Mouse (Mus musculus) megakaryocyte-erythroid progenitor cell, adult 5 weeks (primary cell): ENCODE measurements around the gene Mcpt2. TPM values are rescaled to one million over a fixed set of nuclear protein-coding genes. Genes with fewer than 3 reads are reported as not detected.

Source experiments
- polyA plus RNA-seq: library from polyadenylated mRNA; stranded (reverse); fragments of >175 nt; gene quantifications from 2 replicates; pipeline ENCODE4 v1.2.3, GENCODE M21; 2012

Gene Mcpt2
- polyA plus RNA-seq, result not detected in 2 replicates

DNA sequence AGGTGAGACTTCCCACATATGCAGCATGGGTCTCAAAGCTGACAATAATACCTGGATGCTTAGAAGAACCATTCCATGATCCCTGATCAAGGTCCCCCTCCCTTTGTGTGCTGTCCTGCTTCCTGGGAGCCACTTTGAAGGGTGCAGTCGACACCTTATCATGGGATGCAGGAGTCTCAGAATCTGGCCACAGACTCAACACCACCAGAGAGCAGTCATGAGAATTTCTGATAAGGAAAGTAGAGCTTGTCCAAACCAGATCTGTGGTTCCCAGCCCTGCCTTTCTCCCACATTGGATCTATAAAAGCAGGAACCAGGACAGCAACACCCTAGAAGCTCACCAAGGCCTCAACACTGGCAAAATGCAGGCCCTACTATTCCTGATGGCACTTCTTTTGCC is at the start of gene Mcpt2:
Gene Mcpt2, plus strand, starts transcription at position 250 of the 400 bp plus-strand sequence.

DNA sequence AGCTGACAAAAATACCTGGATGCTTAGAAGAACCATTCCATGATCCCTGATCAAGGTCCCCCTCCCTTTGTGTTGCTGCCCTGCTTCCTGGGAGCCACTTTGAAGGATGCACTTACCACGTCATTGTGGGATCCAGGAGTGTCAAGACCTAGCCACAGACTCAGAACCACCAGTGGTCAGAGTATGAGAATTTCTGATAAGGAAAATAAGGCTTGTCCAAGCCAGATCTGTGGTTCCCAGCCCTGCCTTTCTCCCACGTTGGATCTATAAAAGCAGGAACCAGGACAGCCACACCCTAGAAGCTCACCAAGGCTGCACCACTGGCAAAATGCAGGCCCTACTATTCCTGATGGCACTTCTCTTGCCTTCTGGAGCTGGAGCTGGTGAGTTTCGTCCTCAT is 24.2 kb upstream of the Mcpt2 start, which contains the start of gene Mcpt1:
Gene Mcpt1, plus strand, starts transcription at position 301 of the 400 bp plus-strand sequence.

GRCm38 (mm10) chr14:56030395-56030794 is 11.4 kb upstream of the Mcpt2 start, which contains the start of gene Mcpt9:
Gene Mcpt9 (minus strand): TSS chr14:56030495.

DNA sequence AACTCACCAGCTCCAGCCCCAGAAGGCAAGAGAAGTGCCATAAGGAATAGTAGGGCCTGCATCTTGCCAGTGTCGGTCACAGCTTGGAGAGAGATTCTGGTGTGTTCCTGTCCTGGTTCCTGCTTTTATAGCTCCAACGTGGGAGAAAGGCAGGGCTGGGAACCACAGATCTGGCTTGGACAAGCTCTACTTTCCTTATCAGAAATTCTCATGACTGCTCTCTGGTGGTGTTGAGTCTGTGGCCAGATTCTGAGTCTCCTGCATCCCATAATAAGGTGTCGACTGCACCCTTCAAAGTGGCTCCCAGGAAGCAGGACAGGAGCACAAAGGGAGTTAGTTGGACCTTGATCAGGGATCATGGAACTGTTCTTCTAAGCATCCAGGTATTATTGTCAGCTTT is 20.4 kb downstream of the Mcpt2 start, which contains the start of gene Mcpt4:
Gene Mcpt4, minus strand, starts transcription at position 101 of the 400 bp plus-strand sequence.

GRCm38 (mm10) chr14:56085167-56085566 is 43.3 kb downstream of the Mcpt2 start, which contains the start of gene Mcpt8:
Gene Mcpt8 (minus strand): TSS chr14:56085273.

Other genes starting within 250 kb of the Mcpt2 start
- 0.15 and 0.40 TPM in 2 replicates for gene Nfatc4, start 218.9 kb upstream of the Mcpt2 start, polyA plus RNA-seq
- gene Nynrin, start 188.0 kb upstream of the Mcpt2 start, polyA plus RNA-seq, result 4.9 and 6.6 TPM in 2 replicates
- gene Cbln3, start 157.6 kb upstream of the Mcpt2 start, polyA plus RNA-seq, result 0.09 and 0.34 TPM in 2 replicates
- gene Khnyn, start 157.1 kb upstream of the Mcpt2 start, polyA plus RNA-seq, result 10.5 and 16.6 TPM in 2 replicates
- 10.6 and 15.2 TPM in 2 replicates for gene Sdr39u1, start 141.7 kb upstream of the Mcpt2 start, polyA plus RNA-seq
- gene Cma1, start 97.4 kb upstream of the Mcpt2 start, polyA plus RNA-seq, result 0.06 TPM in 1 of 2 replicates, not detected in the other
- not detected in 2 replicates for gene Cma2, start 91.1 kb upstream of the Mcpt2 start, polyA plus RNA-seq
- gene Mcpt1, start 24.1 kb upstream of the Mcpt2 start, polyA plus RNA-seq, result not detected in 2 replicates
- not detected in 2 replicates for gene Mcpt9, start 11.5 kb upstream of the Mcpt2 start, polyA plus RNA-seq
- not detected in 2 replicates for gene Mcpt4, start 20.3 kb downstream of the Mcpt2 start, polyA plus RNA-seq
- 6.3 and 6.6 TPM in 2 replicates for gene Mcpt8, start 43.2 kb downstream of the Mcpt2 start, polyA plus RNA-seq
- gene Ctsg, start 60.5 kb downstream of the Mcpt2 start, polyA plus RNA-seq, result 802 and 1,283 TPM in 2 replicates
- gene Gzme, start 78.6 kb downstream of the Mcpt2 start, polyA plus RNA-seq, result not detected in 2 replicates
- gene Gzmd, start 90.6 kb downstream of the Mcpt2 start, polyA plus RNA-seq, result not detected in 2 replicates
- gene Gzmg, start 117.5 kb downstream of the Mcpt2 start, polyA plus RNA-seq, result not detected in 2 replicates
- not detected in 2 replicates for gene Gzmn, start 132.6 kb downstream of the Mcpt2 start, polyA plus RNA-seq
- not detected in 2 replicates for gene Gzmf, start 169.4 kb downstream of the Mcpt2 start, polyA plus RNA-seq
- gene Gzmc, start 192.6 kb downstream of the Mcpt2 start, polyA plus RNA-seq, result not detected in 2 replicates
- gene Gzmb, start 220.2 kb downstream of the Mcpt2 start, polyA plus RNA-seq, result 2.1 and 2.5 TPM in 2 replicates